Mouse (Mus musculus) left cerebral cortex, adult 18-20 months (tissue): ENCODE data around the gene Ttc12. TPM values are rescaled to one million over a fixed set of nuclear protein-coding genes. Genes with fewer than 3 reads are reported as not detected.

Source experiments
- DNase-seq, 2 experiments: peaks; one replicate each; pipeline ENCODE4 v3.0.0; 2021 to 2022; ENCODE audit warnings: low spot score in 2 of 2, mixed read lengths in 1 of 2
- long read RNA-seq, 2 experiments: library from polyadenylated mRNA; stranded (forward); transcript quantifications; one replicate each; pipeline ENCODE4 v2.0.0; 2021
- total RNA-seq, 2 experiments: library from RNA; stranded (reverse); gene quantifications; 2 replicates each; pipeline ENCODE4 v1.2.3; 2021

The Ttc12 gene
- 1 to 10 TPM; 1.1 to 1.4 TPM for total RNA-seq
- long read RNA-seq, experiment 1: 0 reads
- long read RNA-seq, experiment 2: 0 reads

GRCm38 (mm10) chr9:49485892-49486311, at the start of gene Ttc12:
Gene Ttc12 (minus strand): TSS chr9:49486225.
- DNase-seq: peak; percentile 37 to 49

DNA sequence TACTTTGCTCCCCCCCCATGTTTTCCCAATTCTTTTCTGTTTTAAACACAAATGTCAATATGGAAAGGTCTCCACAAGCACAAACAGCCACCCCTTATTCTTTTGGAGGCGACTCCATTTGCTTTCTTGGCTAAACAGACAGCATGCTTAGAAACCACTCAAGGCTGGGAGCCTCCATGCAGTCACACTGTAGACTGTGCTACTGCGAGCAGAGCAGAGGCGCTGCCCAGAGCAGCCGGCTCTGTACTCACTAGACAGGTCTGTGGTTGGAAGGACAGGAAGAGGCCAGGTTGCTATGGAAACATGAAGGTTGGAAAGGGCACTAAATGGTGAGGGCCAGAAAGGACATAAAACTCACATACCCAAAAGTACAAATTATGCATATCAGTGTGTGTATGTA, 48.9 kb upstream of the Ttc12 start:
- DNase-seq: no peak

DNA sequence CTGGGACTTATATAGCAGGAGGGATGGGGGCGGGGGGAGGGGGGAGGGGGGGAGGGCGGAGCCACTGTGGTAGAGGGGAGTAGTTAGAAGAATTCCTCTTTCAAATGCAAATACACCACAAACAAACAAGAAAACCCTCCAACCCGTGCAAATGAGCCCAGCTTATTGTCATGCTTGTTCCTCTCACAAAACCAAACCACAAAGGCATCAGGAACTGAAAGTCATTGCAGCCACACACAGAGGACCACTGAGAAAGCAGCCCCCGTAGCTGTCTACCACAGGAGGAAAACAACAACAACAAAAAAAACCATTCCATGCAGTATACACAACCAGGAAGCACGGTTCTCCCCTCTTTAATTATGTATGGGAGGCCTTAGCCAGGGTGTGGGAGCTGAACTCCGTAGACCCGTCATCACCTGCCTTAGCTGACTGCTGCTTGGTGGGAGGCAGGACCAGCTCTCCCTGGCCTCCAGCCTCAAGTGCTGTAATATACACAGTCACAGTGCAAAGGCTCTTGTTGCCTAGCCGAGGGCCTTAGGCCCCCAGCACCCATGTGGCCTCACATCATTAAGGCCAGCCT, 48.0 kb upstream of the Ttc12 start:
- DNase-seq: no peak

DNA sequence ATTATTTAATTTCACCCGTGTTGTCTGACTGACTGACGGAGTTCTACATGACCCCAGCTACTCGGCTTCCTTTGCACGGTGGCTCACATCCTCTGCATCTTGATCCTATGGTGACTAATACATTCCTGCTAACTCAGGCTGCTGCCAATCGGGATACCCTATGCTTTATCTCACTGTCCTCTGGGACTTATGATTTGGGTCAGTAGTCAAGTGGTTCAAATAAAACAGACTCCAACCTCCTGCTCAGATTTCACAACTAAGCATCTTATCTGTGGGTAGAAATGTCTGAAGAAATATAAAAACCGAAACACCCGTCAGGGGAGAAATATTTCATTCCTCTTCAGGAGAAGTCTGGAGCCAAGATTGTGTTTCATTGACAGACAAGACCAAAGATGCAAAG, 47.4 kb upstream of the Ttc12 start:
- DNase-seq: no peak

DNA sequence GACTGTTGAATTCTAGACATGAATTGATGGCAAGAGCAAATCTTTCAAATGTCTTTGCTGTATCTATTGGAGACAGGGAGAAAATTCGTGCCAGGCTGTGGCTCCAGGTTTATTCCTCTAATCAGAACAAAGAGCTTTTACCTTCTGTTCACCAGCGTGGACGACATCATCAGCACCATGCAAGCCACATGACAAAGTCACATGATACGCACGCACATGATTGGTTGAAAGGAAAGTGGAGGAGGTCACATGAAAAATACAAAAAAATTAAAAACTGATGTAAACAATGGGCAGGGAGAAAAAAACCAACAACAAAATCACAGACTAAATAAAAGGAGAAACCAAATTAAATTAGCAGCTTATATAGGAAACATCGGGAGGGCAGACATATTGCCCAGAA, 45.8 kb upstream of the Ttc12 start:
- DNase-seq: no peak

- no peak for DNase-seq
Measured at GRCm38 (mm10) chr9:49531257-49531656, 45.2 kb upstream of the Ttc12 start.

DNA sequence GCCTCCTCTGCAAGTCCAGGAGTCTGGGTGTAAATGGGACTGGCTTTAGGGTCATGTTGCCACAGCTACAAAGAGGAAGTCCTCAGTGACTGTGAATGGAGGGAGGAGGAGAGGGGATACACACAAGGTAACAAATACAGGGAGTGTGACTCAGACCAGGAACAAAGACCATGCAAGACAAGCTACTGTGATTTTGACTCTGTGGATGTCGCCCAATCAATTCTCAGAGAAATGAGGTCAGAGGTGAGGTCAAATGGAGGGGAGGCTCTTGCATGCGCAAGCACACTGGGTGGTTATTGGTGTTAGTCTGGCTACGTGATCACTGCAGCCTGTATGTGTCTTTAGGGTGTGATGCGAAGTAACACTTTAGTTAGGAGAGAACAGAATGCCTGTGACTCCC, 44.7 kb upstream of the Ttc12 start:
- no peak for DNase-seq

DNA sequence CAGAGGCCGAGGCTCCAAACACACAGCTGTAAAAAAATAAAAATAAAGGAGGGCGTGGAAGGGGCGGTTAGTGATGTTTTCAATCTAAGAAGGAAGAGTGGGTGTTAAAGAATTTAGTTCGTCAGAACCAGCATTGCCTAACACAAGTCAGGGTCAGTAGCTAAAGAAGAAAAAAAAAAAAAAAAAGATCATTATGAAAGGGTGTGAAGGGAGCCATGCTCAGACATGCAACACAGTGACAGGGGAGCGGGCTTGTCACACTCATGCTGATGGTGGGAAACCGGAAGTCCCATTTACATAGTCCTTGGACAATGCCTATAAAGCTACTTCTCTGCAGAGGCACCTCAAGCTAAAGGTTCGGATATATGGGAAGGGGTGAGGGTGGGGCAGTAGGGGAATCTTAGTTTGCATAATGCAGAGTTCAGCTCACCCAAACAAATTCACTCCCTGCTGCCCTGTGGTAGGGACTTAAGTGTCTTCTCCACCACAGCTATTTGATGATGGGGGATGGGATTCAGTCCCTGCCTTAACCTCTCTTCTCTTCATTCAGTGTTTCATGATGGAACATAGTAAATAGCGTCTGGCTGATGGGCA, 43.4 kb upstream of the Ttc12 start:
- no peak for DNase-seq

DNA sequence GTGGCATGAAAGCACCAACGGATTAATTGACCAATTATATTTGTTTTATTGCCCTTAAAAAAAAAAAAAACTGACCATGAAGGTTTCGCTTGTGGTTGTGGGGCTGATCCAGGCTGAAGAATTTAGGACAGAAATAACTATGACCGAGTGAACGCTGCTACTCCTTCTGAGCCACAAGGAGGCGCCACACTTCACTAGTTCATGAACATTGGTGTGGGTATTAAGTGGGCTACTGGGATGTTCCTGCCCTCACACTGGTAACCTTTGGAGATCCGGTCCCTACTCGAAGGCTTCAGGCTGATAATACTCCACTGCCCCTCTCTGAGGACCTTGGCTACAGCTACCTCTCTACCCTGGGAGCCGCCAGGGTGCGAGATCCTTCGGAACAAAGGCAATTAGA, 42.9 kb upstream of the Ttc12 start:
- DNase-seq: peak; percentile 32 to 34

GRCm38 (mm10) chr9:49528026-49528425, 42.0 kb upstream of the Ttc12 start:
- no peak for DNase-seq

- DNase-seq: no peak
Measured at GRCm38 (mm10) chr9:49527340-49527739, 41.3 kb upstream of the Ttc12 start.

DNA sequence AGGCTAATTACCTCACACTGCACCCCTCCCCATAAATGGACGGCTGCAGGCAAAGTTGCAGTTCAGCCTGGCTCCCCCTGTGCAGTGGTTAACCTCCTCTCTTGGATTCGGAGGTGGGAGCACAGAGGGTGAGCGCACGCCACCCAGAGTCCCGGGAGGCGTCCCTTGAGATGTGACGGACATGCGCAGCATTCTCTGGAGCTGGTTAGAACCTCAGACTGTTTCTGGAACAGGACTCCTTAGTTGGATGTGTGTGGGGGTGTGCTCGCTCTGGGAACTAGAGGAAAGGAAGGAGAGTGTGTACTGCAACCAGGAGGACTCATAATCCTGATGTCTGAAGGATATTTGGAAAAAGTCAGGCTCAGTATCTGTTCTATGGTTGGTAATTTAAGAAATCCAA, 38.7 kb upstream of the Ttc12 start:
- no peak for DNase-seq

- no peak for DNase-seq
Measured at GRCm38 (mm10) chr9:49523881-49524280, 37.9 kb upstream of the Ttc12 start.

- no peak for DNase-seq
Measured at GRCm38 (mm10) chr9:49514306-49514705, 28.3 kb upstream of the Ttc12 start.

GRCm38 (mm10) chr9:49510666-49511065, 24.6 kb upstream of the Ttc12 start:
- no peak for DNase-seq

GRCm38 (mm10) chr9:49509628-49510027, 23.6 kb upstream of the Ttc12 start:
- no peak for DNase-seq

- no peak for DNase-seq
Measured at GRCm38 (mm10) chr9:49509094-49509493, 23.1 kb upstream of the Ttc12 start.

DNA sequence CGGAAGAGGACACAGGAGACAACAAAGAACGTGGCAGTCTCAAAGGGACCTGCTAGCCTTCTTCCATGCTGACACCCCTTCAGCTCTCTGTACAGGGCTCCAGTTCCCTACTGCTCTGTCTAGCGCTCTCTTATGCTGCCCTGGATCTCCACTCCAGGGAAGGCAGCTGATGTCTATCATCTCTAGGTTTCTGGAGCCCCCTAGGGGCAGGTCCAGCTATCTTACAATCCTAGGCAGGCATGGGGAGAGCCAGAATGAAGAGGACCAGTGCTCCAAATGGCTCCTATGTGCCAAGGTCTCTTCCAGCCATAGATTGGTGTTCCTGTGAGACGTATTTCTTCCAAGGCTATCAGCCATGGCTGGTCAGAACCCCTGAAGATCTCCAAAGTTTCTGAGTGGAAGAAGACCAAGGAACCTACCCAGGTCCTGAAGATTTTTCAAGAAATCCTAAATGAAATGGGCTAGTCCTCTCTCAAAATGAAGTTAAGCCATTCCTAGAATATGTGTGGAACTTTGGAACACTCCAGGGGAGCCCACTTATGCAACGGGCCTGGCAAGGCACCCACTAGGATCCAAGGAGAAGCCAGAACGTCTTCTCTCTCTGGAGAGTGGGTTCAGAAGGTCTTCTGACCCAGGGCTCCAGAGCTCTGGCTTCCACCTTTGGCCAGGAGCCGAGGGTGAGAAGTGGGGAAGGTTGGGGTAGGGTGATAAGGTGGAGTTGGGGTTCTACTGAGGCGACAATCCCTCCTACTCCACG, 22.0 kb upstream of the Ttc12 start:
- DNase-seq: no peak

DNA sequence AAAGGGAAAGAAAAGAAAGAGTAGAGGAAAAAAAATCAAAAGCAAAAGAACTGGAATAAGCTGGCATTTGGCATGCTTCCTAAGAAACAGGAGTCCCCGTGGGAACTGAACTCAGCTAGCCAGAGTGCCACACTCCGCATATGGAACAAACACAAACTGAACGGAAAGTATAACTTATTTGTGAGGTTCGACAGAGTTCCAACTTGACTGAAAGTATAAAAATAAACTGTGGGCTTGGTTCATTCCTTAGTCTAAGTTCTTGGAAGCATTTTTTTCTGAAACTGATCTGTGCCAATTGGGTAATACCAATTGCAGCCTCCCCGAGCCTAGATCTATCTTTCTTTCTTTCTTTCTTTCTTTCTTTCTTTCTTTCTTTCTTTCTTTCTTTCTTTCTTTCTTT, 18.6 kb upstream of the Ttc12 start:
- DNase-seq: no peak

DNA sequence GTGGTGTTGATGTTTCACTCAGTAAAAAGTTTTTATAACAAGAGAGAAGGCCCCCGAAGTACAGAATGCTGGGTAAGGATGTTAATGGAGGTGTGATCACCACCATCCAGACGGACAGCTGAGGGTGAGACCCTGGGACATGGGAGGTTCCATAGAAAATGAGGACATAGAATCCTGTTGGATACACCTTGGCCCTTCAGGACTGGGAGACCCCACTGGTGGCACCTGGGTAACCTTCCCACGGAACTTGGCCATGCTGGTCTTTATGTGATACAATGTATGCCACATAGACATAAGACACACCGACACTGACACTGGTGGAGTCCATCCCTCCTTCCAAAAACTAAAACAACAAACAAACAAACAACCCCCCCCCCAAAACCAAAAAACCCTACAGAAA, 16.2 kb upstream of the Ttc12 start:
- no peak for DNase-seq

- no peak for DNase-seq
Measured at GRCm38 (mm10) chr9:49499878-49500277, 13.9 kb upstream of the Ttc12 start.

- peak; percentile 55 to 64 for DNase-seq
Measured at GRCm38 (mm10) chr9:49493979-49494649, 8.1 kb upstream of the Ttc12 start.
